Mouse (Mus musculus) ES-E14 (cell line): ENCODE data around the gene Pknox1.

ENCODE experiments used
- CHD2 ChIP-seq: IDR thresholded peaks from 2 replicates; pipeline ENCODE4 v1.6.1; 2014; ENCODE audit warnings: mild to moderate bottlenecking, low read depth, low read length, inconsistent platforms
- HCFC1 ChIP-seq: IDR thresholded peaks from 2 replicates; pipeline ENCODE4 v1.6.1; 2012; ENCODE audit warnings: low read length, inconsistent platforms, borderline replicate concordance; ENCODE audit not compliant: insufficient read depth
- MAFK ChIP-seq: IDR thresholded peaks from 2 replicates; pipeline ENCODE4 v1.6.1; 2014; ENCODE audit warnings: mild to moderate bottlenecking, low read depth, low read length, inconsistent platforms; ENCODE audit not compliant: insufficient read depth
- ZC3H11A ChIP-seq: IDR thresholded peaks from 2 replicates; pipeline ENCODE4 v1.6.1; 2012; ENCODE audit warnings: low read depth, mild to moderate bottlenecking, inconsistent platforms, low read length, borderline replicate concordance
- ZNF384 ChIP-seq: IDR thresholded peaks from 2 replicates; pipeline ENCODE4 v1.6.1; 2012; ENCODE audit warnings: low read depth, low read length, inconsistent platforms

DNA sequence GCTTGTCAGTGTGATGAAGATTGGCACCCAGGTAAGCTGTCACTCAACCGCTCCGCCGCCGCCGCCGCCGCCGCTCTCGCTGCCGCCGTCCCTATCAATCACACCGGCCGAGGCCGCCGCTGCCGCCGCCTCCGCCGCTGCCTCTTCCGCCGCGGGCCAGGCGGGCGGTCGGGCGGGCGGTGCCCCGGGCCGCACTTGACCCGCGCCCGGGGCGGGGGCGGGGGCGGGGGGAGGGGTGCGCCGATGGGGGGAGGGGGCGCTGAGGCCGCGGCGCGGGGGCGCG is 265 bp downstream of the Pknox1 start:
- TF ChIP-seq MAFK (no peak), ZC3H11A (no peak), CHD2 (no peak), HCFC1 (no peak), ZNF384 (no peak)
